Mouse (Mus musculus): ENCODE data around the gene Gm5767. TPM values are rescaled to one million over a fixed set of nuclear protein-coding genes. Genes with fewer than 3 reads are reported as not detected.

Gene Gm5767
- polyA plus RNA-seq, 1 experiment from 2014 or later, result not detected

GRCm38 (mm10) chr16:8686121-8686870, 5.7 kb downstream of the Gm5767 start:
- peak overlapping the region; percentile 44; the same call in 1 of the 2 replicates for H3K27ac ChIP-seq
- no peaks in the 10 kb centered on the region for H3K27me3 ChIP-seq (replicated peaks)
- no peak overlapping the region for H3K4me2 ChIP-seq
- no peaks in the 10 kb centered on the region for H3K9me3 ChIP-seq
- peak; percentile 37; the same call in 1 of the 2 replicates for ATAC-seq (ENCODE audit: insufficient read depth, low FRiP score, low read depth)
- H3K36me3 ChIP-seq, result peaks cover 17% of the 10 kb centered on the region
- peaks cover 10% of the 10 kb centered on the region; the same call in 1 of the 2 replicates for H3K4me1 ChIP-seq
- H3K4me3 ChIP-seq (replicated peaks), result no peak overlapping the region
- no peak overlapping the region for H3K9ac ChIP-seq
- 54% methylated on average over 7 of the region's 7 CpGs for WGBS

DNA sequence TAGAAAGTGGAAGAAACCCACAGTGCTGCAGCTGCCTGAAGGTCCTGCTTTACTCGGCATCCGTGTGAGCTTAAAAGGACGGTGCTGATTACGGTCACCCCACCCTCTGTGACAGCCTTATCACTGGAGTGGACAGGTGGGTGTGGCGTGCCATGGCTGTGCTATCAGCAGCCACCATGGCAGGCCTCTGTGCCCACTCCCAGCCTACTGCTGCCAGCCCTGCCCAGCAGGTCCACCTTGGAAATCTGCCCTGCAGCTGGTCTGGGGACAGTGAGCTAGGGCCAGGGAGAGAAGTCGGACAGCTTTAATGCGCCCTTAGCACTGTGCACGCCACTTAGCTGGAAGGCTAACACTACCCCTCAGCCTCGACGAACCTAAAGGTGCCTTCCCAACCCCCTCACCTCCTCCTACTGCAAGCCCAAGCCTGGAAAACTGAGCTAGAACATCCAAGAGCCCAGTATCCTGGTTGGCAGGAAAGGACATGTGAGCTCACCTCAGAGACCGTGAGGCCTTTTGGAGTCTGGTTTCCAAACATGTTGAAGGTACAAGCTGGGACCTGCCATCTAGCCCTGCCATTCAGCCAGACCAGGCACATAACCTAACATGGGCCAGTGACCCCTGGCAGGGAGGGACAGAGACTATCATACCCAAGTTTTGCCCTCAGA, 6.4 kb downstream of the Gm5767 start:
- WGBS, result 66% methylated on average over 11 of the region's 11 CpGs
- no peak overlapping the region for H3K4me3 ChIP-seq (replicated peaks)
- no peak overlapping the region for H3K4me2 ChIP-seq
- H3K27me3 ChIP-seq (replicated peaks), result no peaks in the 10 kb centered on the region
- ATAC-seq (ENCODE audit: insufficient read depth, low FRiP score, low read depth), result peak; percentile 95
- peaks cover 10% of the 10 kb centered on the region; the same call in 1 of the 2 replicates for H3K4me1 ChIP-seq
- H3K9me3 ChIP-seq, result no peaks in the 10 kb centered on the region
- no peak overlapping the region for H3K9ac ChIP-seq
- peak overlapping the region; percentile 44; the same call in 1 of the 2 replicates for H3K27ac ChIP-seq
- peaks cover 23% of the 10 kb centered on the region for H3K36me3 ChIP-seq

DNA sequence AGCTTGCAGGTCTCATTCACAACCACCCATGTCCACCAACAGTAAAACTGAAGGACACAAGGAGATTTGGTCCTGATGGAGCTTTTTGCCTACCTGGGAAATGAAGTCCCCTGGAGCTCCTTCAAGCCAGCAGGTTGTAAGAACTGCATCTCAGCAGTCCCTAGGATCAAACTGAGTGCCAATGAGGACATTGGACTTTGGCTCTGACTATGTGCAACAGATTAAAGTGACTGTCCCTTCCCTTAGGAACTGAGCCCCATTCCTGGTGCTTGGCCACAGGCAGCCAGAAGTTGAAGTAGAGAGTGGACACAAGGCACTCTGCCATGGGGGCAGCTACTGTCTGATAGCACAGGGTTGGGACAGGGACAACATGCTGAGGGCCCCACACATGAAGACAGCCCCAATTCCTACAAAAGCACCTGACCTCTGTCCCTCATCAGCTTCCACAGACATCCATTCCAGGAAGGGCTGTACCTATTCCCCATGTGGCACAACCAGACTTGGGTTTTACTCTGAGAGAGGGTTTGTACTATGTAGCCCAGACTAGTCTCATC, 7.1 kb downstream of the Gm5767 start:
- Histone ChIP-seq H3K4me2 (no peak overlapping the region), H3K27me3 (replicated peaks) (no peaks in the 10 kb centered on the region), H3K36me3 (peaks cover 29% of the 10 kb centered on the region), H3K4me3 (replicated peaks) (no peak overlapping the region), H3K4me1 (peaks cover 10% of the 10 kb centered on the region; the same call in 1 of the 2 replicates), H3K9me3 (no peaks in the 10 kb centered on the region), H3K27ac (no peak overlapping the region), H3K9ac (no peak overlapping the region)
- ATAC-seq (ENCODE audit: insufficient read depth, low FRiP score, low read depth), result no peak

- Histone ChIP-seq H3K27me3 (replicated peaks) (no peaks in the 10 kb centered on the region), H3K36me3 (peaks cover 51% of the 10 kb centered on the region), H3K4me3 (replicated peaks) (no peak overlapping the region), H3K4me2 (no peak overlapping the region), H3K27ac (no peak overlapping the region), H3K9me3 (no peaks in the 10 kb centered on the region), H3K4me1 (peaks cover 10% of the 10 kb centered on the region; the same call in 1 of the 2 replicates), H3K9ac (no peak overlapping the region)
- WGBS, result 89% methylated on average over 11 of the region's 11 CpGs
- no peak for ATAC-seq (ENCODE audit: insufficient read depth, low FRiP score, low read depth)
These were observed 9.5 kb downstream of the Gm5767 start for GRCm38 (mm10) chr16:8689979-8690656.

- Histone ChIP-seq H3K4me2 (no peak overlapping the region), H3K4me3 (replicated peaks) (no peak overlapping the region), H3K27ac (no peak overlapping the region), H3K4me1 (peaks cover 6% of the 10 kb centered on the region; the same call in 1 of the 2 replicates), H3K9me3 (no peaks in the 10 kb centered on the region), H3K27me3 (replicated peaks) (no peaks in the 10 kb centered on the region), H3K9ac (no peak overlapping the region), H3K36me3 (peaks cover 58% of the 10 kb centered on the region)
- ATAC-seq (ENCODE audit: insufficient read depth, low FRiP score, low read depth), result no peak
- 91% methylated on average over 7 of the region's 7 CpGs for WGBS
These were observed 10.6 kb downstream of the Gm5767 start for GRCm38 (mm10) chr16:8691206-8691605.

DNA sequence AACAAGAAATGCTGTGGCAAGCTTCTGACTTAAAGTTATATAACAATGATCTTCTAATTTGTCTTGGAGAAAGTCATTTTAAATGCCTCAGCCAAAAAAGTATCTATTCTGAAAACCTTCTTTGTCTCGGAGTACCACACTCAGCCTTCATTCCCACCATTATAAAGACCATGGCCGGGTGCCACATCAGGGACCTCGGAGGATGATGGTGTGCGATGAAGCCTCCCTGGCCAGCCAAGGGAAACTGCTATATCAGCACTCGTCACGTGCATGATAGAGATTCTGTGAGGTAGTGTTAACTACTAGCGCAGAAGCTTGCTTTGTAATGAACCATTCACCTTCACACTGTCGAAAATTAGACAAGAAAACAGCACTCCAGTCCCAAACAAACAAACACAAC, 19.0 kb downstream of the Gm5767 start:
- WGBS, result 92% methylated on average over 8 of the region's 8 CpGs
- no peak for ATAC-seq (ENCODE audit: insufficient read depth, low FRiP score, low read depth)
- no peak overlapping the region for H3K4me2 ChIP-seq
- H3K4me1 ChIP-seq, result no peaks in the 10 kb centered on the region
- no peak overlapping the region for H3K27ac ChIP-seq
- H3K36me3 ChIP-seq, result peaks cover 72% of the 10 kb centered on the region
- H3K4me3 ChIP-seq (replicated peaks), result no peak overlapping the region
- H3K27me3 ChIP-seq (replicated peaks), result no peaks in the 10 kb centered on the region
- H3K9me3 ChIP-seq, result no peaks in the 10 kb centered on the region
- H3K9ac ChIP-seq, result no peak overlapping the region

- H3K9ac ChIP-seq, result no peak overlapping the region
- no peak overlapping the region for H3K27ac ChIP-seq
- no peaks in the 10 kb centered on the region for H3K27me3 ChIP-seq (replicated peaks)
- no peak overlapping the region for H3K4me3 ChIP-seq (replicated peaks)
- H3K9me3 ChIP-seq, result no peaks in the 10 kb centered on the region
- no peak overlapping the region for H3K4me2 ChIP-seq
- 81% methylated on average over 3 of the region's 3 CpGs for WGBS
- no peaks in the 10 kb centered on the region for H3K4me1 ChIP-seq
- no peak for ATAC-seq (ENCODE audit: insufficient read depth, low FRiP score, low read depth)
- peaks cover 68% of the 10 kb centered on the region for H3K36me3 ChIP-seq
These were observed 20.0 kb downstream of the Gm5767 start for GRCm38 (mm10) chr16:8700586-8700985.

DNA sequence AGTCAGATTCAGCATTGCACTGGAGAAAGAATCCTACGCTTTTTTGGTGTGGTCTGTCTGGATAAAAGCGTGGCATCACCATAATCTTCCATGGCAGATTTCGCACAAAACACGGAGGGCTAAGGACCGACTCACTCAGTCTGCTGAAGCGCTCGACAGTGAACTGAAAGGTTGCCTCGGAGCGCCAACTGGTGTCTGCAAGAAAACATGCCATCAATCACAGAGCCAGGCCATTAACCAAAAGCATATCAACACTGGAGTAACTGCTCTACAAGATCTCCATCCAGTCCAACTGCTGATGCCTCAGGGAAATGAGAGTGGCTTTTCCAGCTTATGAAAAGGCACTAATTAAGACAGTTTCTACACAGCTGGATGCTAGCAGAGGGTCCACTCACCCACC, 31.4 kb downstream of the Gm5767 start:
- no peaks in the 10 kb centered on the region for H3K27me3 ChIP-seq (replicated peaks)
- no peak overlapping the region for H3K4me2 ChIP-seq
- H3K4me3 ChIP-seq (replicated peaks), result no peak overlapping the region
- no peak overlapping the region for H3K27ac ChIP-seq
- 74% methylated on average over 9 of the region's 9 CpGs for WGBS
- H3K4me1 ChIP-seq, result 0 out of 2 replicates have a peak, but pooled peaks cover 2% of the 10 kb centered on the region
- peaks cover 43% of the 10 kb centered on the region for H3K36me3 ChIP-seq
- no peaks in the 10 kb centered on the region for H3K9me3 ChIP-seq
- no peak overlapping the region for H3K9ac ChIP-seq
- no peak for ATAC-seq (ENCODE audit: insufficient read depth, low FRiP score, low read depth)

DNA sequence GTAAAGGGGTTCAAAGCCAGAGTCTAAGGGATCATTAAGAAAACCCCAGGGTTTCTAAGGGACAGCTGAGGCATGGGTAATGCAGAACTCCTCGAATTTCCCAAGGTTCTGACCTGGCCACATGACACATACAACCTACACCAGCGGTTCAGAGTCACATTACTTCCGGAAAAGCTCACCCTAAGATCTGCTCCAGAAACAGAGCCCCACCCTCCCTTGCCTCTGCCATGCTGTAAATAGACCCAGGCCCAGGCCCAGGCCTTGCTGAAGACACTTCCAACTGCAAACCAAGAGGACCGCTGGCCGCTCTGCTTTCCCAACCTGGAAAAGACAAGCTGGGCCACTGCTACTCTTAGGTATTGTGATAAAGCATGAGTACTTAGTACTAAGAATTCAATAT, 34.3 kb downstream of the Gm5767 start:
- no peak overlapping the region for H3K27ac ChIP-seq
- no peak for ATAC-seq (ENCODE audit: insufficient read depth, low FRiP score, low read depth)
- WGBS, result 86% methylated on average over 5 of the region's 5 CpGs
- 0 out of 2 replicates have a peak, but pooled peaks cover 2% of the 10 kb centered on the region for H3K4me1 ChIP-seq
- no peaks in the 10 kb centered on the region for H3K27me3 ChIP-seq (replicated peaks)
- no peaks in the 10 kb centered on the region for H3K9me3 ChIP-seq
- peaks cover 24% of the 10 kb centered on the region; the same call in 1 of the 2 replicates for H3K36me3 ChIP-seq
- H3K4me2 ChIP-seq, result no peak overlapping the region
- H3K4me3 ChIP-seq (replicated peaks), result no peak overlapping the region
- no peak overlapping the region for H3K9ac ChIP-seq

DNA sequence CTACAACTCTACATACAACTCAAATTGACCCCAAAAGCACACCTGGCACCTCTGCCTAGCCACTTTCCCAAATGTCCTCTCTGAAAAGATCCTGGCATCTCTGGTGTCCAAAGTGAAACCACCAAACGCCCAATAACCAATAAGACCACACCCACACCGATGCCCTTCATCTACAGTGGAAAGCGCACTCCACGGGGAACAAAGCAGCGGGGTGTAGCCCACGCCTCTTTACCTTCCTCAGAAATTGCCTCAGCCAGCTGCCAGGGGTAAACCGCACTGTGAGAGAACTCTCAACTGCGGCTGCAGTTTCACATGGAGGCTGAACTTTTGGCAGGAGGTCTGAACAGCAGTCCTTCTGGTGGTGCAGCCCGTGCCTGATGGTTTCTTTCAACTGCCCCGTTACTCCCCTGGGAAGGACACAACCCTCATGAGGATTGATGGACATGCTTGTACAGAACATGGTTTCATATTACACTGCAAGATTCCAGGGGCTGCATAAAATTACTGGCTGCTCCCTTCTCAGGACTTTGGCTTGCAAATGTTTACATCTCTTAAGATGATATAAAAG, 35.0 kb downstream of the Gm5767 start:
- Histone ChIP-seq H3K36me3 (peaks cover 18% of the 10 kb centered on the region; the same call in 1 of the 2 replicates), H3K4me1 (0 out of 2 replicates have a peak, but pooled peaks cover 2% of the 10 kb centered on the region), H3K27ac (no peak overlapping the region), H3K27me3 (replicated peaks) (no peaks in the 10 kb centered on the region), H3K4me3 (replicated peaks) (no peak overlapping the region), H3K9ac (no peak overlapping the region), H3K9me3 (no peaks in the 10 kb centered on the region), H3K4me2 (no peak overlapping the region)
- no peak for ATAC-seq (ENCODE audit: insufficient read depth, low FRiP score, low read depth)
- WGBS, result 56% methylated on average over 10 of the region's 10 CpGs

GRCm38 (mm10) chr16:8716300-8716699, 35.7 kb downstream of the Gm5767 start:
- H3K4me1 ChIP-seq, result 0 out of 2 replicates have a peak, but pooled peaks cover 2% of the 10 kb centered on the region
- no peaks in the 10 kb centered on the region for H3K9me3 ChIP-seq
- no peaks in the 10 kb centered on the region for H3K27me3 ChIP-seq (replicated peaks)
- H3K9ac ChIP-seq, result no peak overlapping the region
- no peak for ATAC-seq (ENCODE audit: insufficient read depth, low FRiP score, low read depth)
- no peak overlapping the region for H3K27ac ChIP-seq
- no peak overlapping the region for H3K4me3 ChIP-seq (replicated peaks)
- peaks cover 13% of the 10 kb centered on the region; the same call in 1 of the 2 replicates for H3K36me3 ChIP-seq
- WGBS, result 49% methylated on average over 6 of the region's 6 CpGs
- no peak overlapping the region for H3K4me2 ChIP-seq

Measured in stomach, embryonic 15.5 days (tissue).